Mouse (Mus musculus) mouse embryonic stem cell (cell line): ENCODE data around the gene Rin1.
"Not testable (repeated sequence)": the region's sequence is repeated elsewhere in the genome, so short reads cannot be mapped to it uniquely, and the experiment has no call there.

Experiments used
- in situ Hi-C, 2 experiments: fragments of 300-500 bp; cut with MboI; formaldehyde crosslinking; loops; 1 replicate in 1 of 2; 3 replicates in 1 of 2; pipeline ENCODE4 v1.14.3; 2019 to 2020; ENCODE audit warnings: low sequenced_read_pairs in 2 of 2, low pct_unique_long_range_greater_than_20kb in 1 of 2, mixed read lengths in 1 of 2; ENCODE audit not compliant: unreplicated experiment in 1 of 2

Rin1 gene

GRCm38 (mm10) chr19:5050047-5050905 lies at the start of gene Rin1:
Rin1 (plus strand) TSS chr19:5050481.
- in situ Hi-C loops: no loop called here

- in situ Hi-C loops: no loop called here
Observed at GRCm38 (mm10) chr19:5001666-5002406, 48.4 kb upstream of the Rin1 start.

- in situ Hi-C loops: not testable (repeated sequence)
Observed at GRCm38 (mm10) chr19:5003644-5004043, 46.6 kb upstream of the Rin1 start.

GRCm38 (mm10) chr19:5004925-5005324 lies 45.4 kb upstream of the Rin1 start:
- in situ Hi-C loops: no loop called here

GRCm38 (mm10) chr19:5013138-5013537 lies 37.1 kb upstream of the Rin1 start:
- in situ Hi-C loops: no loop called here

GRCm38 (mm10) chr19:5014961-5015398 lies 35.3 kb upstream of the Rin1 start:
- in situ Hi-C loops: no loop called here

- in situ Hi-C loops: no loop called here
Observed at GRCm38 (mm10) chr19:5016221-5016742, 34.0 kb upstream of the Rin1 start.

GRCm38 (mm10) chr19:5016782-5017181 lies 33.5 kb upstream of the Rin1 start:
- in situ Hi-C loops: no loop called here

GRCm38 (mm10) chr19:5017611-5018010 lies 32.7 kb upstream of the Rin1 start:
- in situ Hi-C loops: no loop called here

GRCm38 (mm10) chr19:5018191-5018590 lies 32.1 kb upstream of the Rin1 start:
- in situ Hi-C loops: no loop called here

GRCm38 (mm10) chr19:5021416-5021815 lies 28.9 kb upstream of the Rin1 start:
- in situ Hi-C loops: no loop called here

GRCm38 (mm10) chr19:5023621-5024479 lies 26.4 kb upstream of the Rin1 start, which contains the start of gene Slc29a2:
Slc29a2 (plus strand) TSS chr19:5023860.
- in situ Hi-C loops: no loop called here

GRCm38 (mm10) chr19:5026111-5026510 lies 24.2 kb upstream of the Rin1 start:
- in situ Hi-C loops: no loop called here

GRCm38 (mm10) chr19:5032686-5033085 lies 17.6 kb upstream of the Rin1 start:
- in situ Hi-C loops: no loop called here

GRCm38 (mm10) chr19:5036577-5036976 lies 13.7 kb upstream of the Rin1 start:
- in situ Hi-C loops: no loop called here

GRCm38 (mm10) chr19:5037678-5038571 lies 12.4 kb upstream of the Rin1 start:
- in situ Hi-C loops: no loop called here

- in situ Hi-C loops: no loop called here
Observed at GRCm38 (mm10) chr19:5038709-5039156, 11.5 kb upstream of the Rin1 start, which contains the start of the genes B4gat1 and AC124502.3. B4gat1 (plus strand) TSS chr19:5038826. AC124502.3 (plus strand) TSS chr19:5038891.
